Mouse (Mus musculus) spleen, adult 2 months (tissue): ENCODE measurements around the gene Hist1h4h. TPM values are rescaled to one million over a fixed set of nuclear protein-coding genes. Genes with fewer than 3 reads are reported as not detected.

Experiments
- DNase-seq, 2 experiments: peaks; one replicate each; pipeline versions ENCODE4 v3.0.0 to v3.0.0-alpha.2; 2012 to 2021; ENCODE audit warnings: low spot score in 2 of 2, low read depth in 1 of 2
- H3K27ac ChIP-seq: fragments of 200-500 bp; 2 replicates; pipeline ENCODE4 v1.5.1; 2012; ENCODE audit warnings: low read length, inconsistent platforms; ENCODE audit not compliant: insufficient read depth
- H3K27me3 ChIP-seq: fragments of 200-500 bp; 2 replicates; pipeline ENCODE4 v1.6.1; 2012; ENCODE audit warnings: mild to moderate bottlenecking, moderate library complexity, low read length, inconsistent platforms; ENCODE audit not compliant: control insufficient read depth, insufficient read depth
- H3K36me3 ChIP-seq: fragments of 200-500 bp; 2 replicates; pipeline ENCODE4 v1.6.1; 2012; ENCODE audit warnings: mild to moderate bottlenecking, low read length, inconsistent platforms; ENCODE audit not compliant: control insufficient read depth, insufficient read depth
- H3K4me1 ChIP-seq: fragments of 200-500 bp; 2 replicates; pipeline ENCODE4 v1.6.1; 2011; ENCODE audit warnings: inconsistent platforms; ENCODE audit not compliant: control insufficient read depth, insufficient read depth, insufficient read length
- H3K4me3 ChIP-seq: fragments of 200-500 bp; 2 replicates; pipeline ENCODE4 v1.5.1; 2011; ENCODE audit warnings: mild to moderate bottlenecking, inconsistent platforms; ENCODE audit not compliant: insufficient read depth, insufficient read length; ENCODE audit errors: extremely low read depth
- CTCF ChIP-seq: fragments of 200-500 bp; IDR thresholded peaks from 2 replicates; pipeline ENCODE4 v1.5.1; 2011; ENCODE audit warnings: mild to moderate bottlenecking, inconsistent platforms; ENCODE audit not compliant: insufficient read depth, insufficient read length, insufficient replicate concordance; ENCODE audit errors: extremely low read depth
- POLR2A ChIP-seq: fragments of 200-500 bp; IDR thresholded peaks from 2 replicates; pipeline ENCODE4 v1.6.1; 2011; ENCODE audit warnings: low read depth, low read length, inconsistent platforms
- WGBS: fragments of 180-500 bp; shearing (Covaris S2); methylation state at CpG from one replicate; pipeline ENCODE4 v1.1.7; 2018; 5-methylcytosine and 5-hydroxymethylcytosine counted together
- polyA plus RNA-seq: library from polyadenylated mRNA; depleted of rRNA; stranded (reverse); fragments of >200 nt; gene quantifications from 2 replicates; pipeline ENCODE4 v1.2.3, GENCODE M21; 2012; rRNA removed

Gene Hist1h4h
- polyA plus RNA-seq, 1 experiment, result 26.5 TPM

DNA sequence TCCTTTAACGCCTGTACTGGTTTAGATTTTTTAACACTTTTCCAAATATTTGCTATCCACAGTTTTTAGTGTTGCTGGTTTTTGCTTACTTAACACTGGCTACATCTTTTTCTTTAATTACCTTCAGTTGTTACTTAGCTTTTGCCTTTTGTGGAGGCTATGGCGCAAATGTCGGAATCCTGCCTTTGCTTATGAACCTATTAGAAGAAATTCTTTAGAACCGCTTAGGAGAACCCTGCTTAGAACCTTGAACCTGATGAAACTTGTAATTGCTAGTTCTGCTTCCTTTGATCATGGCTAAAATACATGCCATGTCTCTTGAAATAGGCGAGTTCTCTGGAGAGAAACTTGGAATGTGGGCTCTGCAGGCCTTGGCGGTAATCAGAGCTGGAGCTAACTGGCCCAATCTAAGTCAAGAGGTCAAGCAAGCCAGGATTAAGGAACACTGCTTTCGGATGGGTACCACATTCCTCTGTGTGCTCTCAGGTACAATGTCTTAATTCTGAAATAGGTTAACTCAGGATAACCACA lies 45.6 kb downstream of the Hist1h4h start:
- Histone ChIP-seq H3K27me3 (no peaks in the 10 kb centered on the region), H3K27ac (peak overlapping the region; percentile 21; the same call in 1 of the 2 replicates), H3K4me3 (peak overlapping the region; percentile 28), H3K4me1 (peaks cover 2% of the 10 kb centered on the region; the same call in 1 of the 2 replicates), H3K36me3 (no peaks in the 10 kb centered on the region)
- 49% methylated on average over 7 of the region's 7 CpGs for WGBS
- no peak for DNase-seq
- no peak for TF ChIP-seq CTCF
- no peak for TF ChIP-seq POLR2A

DNA sequence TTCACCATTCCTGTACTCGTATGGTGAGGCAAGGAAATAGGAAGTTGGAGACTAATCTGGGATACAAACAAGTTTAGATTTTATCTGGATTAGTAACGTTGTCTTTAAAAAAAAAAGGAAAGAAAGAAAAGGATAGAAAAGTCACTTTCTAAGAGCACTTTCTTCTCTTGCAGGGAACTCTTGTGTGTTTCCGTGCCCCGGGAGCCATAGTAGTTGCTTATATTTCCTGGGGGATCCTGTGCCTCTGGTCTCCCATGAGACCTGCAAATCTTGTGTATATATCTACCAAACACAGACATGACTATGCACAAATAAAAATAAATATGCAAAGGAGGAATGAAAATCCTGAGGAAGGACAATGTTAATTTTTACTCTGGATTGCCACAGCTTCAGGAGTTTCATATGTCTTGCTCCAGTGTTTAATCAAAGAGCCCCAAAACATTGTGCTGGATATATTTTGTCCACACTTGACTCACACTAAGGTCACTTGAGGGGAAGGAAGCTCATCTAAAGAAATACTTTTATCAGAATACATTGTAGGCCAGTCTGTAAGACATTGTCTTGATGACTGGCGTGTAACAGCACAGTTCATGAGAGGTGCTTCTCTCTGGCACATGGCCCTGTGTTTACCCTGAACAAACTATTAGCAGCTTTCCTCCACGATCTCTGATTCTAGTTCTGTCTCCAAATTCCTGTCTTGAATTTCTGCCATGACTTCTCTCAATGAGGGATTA lies 46.2 kb downstream of the Hist1h4h start:
- Histone ChIP-seq H3K27ac (no peak overlapping the region), H3K4me3 (no peak overlapping the region; the same call in 1 of the 2 replicates)
- no peak for TF ChIP-seq POLR2A
- TF ChIP-seq CTCF, result no peak

GRCm38 (mm10) chr13:23577835-23578234 lies 47.0 kb downstream of the Hist1h4h start:
- no peak overlapping the region; the same call in 1 of the 2 replicates for H3K4me3 ChIP-seq
- no peak for DNase-seq
- peaks cover 2% of the 10 kb centered on the region; the same call in 1 of the 2 replicates for H3K4me1 ChIP-seq
- H3K27ac ChIP-seq, result no peak overlapping the region
- no peaks in the 10 kb centered on the region for H3K36me3 ChIP-seq
- H3K27me3 ChIP-seq, result no peaks in the 10 kb centered on the region
- TF ChIP-seq POLR2A (no peak), CTCF (no peak)
- 100% methylated on average over 1 of the region's 1 CpGs for WGBS

More for the DNA sequence above, 46.2 kb downstream of the Hist1h4h start:
- H3K36me3 ChIP-seq, result no peaks in the 10 kb centered on the region
- no peak for DNase-seq
- 59% methylated on average over 6 of the region's 6 CpGs for WGBS
- no peaks in the 10 kb centered on the region for H3K27me3 ChIP-seq
- peaks cover 2% of the 10 kb centered on the region; the same call in 1 of the 2 replicates for H3K4me1 ChIP-seq

Other genes with a start within 250 kb of the Hist1h4h start
- gene Zfp322a, start 161.8 kb upstream of the Hist1h4h start, polyA plus RNA-seq, result 0.70 and 0.90 TPM in 2 replicates
- 1.8 TPM in 2 replicates for gene Abt1, start 107.2 kb upstream of the Hist1h4h start, polyA plus RNA-seq
- gene Btn1a1, start 65.1 kb upstream of the Hist1h4h start, polyA plus RNA-seq, result 0.19 and 0.56 TPM in 2 replicates
- gene Btn2a2, start 42.2 kb upstream of the Hist1h4h start, polyA plus RNA-seq, result 0.04 TPM in 1 of 2 replicates, not detected in the other
- 733 and 772 TPM in 2 replicates for gene Hist1h2af, start 2.9 kb downstream of the Hist1h4h start, polyA plus RNA-seq
- 34.4 and 52.1 TPM in 2 replicates for gene Hist1h3g, start 4.4 kb downstream of the Hist1h4h start, polyA plus RNA-seq
- 4.9 and 8.4 TPM in 2 replicates for gene Hist1h2bh, start 12.3 kb downstream of the Hist1h4h start, polyA plus RNA-seq
- 10.2 and 16.1 TPM in 2 replicates for gene Hist1h3f, start 13.0 kb downstream of the Hist1h4h start, polyA plus RNA-seq
- 24.8 and 33.8 TPM in 2 replicates for gene Hist1h4f, start 20.6 kb downstream of the Hist1h4h start, polyA plus RNA-seq
- gene Hist1h1d, start 22.2 kb downstream of the Hist1h4h start, polyA plus RNA-seq, result 0.30 and 0.39 TPM in 2 replicates
- 36.8 and 50.5 TPM in 2 replicates for gene Hist1h3e, start 31.3 kb downstream of the Hist1h4h start, polyA plus RNA-seq
- gene Hist1h2ae, start 40.2 kb downstream of the Hist1h4h start, polyA plus RNA-seq, result 15.5 and 23.4 TPM in 2 replicates
- gene Hist1h2bg, start 40.3 kb downstream of the Hist1h4h start, polyA plus RNA-seq, result 57.5 and 66.9 TPM in 2 replicates
- 26.2 and 28.3 TPM in 2 replicates for gene Hist1h2bf, start 43.1 kb downstream of the Hist1h4h start, polyA plus RNA-seq
- 12.2 and 23.2 TPM in 2 replicates for gene Hist1h2ad, start 43.3 kb downstream of the Hist1h4h start, polyA plus RNA-seq
- 20.9 and 27.9 TPM in 2 replicates for gene Hist1h3d, start 44.7 kb downstream of the Hist1h4h start, polyA plus RNA-seq
- gene Hist1h4d, start 50.5 kb downstream of the Hist1h4h start, polyA plus RNA-seq, result 19.1 and 20.9 TPM in 2 replicates
- 2.8 and 3.8 TPM in 2 replicates for gene Hist1h2be, start 90.1 kb downstream of the Hist1h4h start, polyA plus RNA-seq
- 2.9 and 3.7 TPM in 2 replicates for gene Hist1h1e, start 91.5 kb downstream of the Hist1h4h start, polyA plus RNA-seq
- gene Hist1h2ac, start 152.9 kb downstream of the Hist1h4h start, polyA plus RNA-seq, result 1.2 and 2.0 TPM in 2 replicates
- 41.8 and 44.4 TPM in 2 replicates for gene Hist1h2bc, start 153.1 kb downstream of the Hist1h4h start, polyA plus RNA-seq
- gene Hist1h1t, start 164.8 kb downstream of the Hist1h4h start, polyA plus RNA-seq, result not detected in 2 replicates
- 20.0 and 33.6 TPM in 2 replicates for gene Hist1h4c, start 167.4 kb downstream of the Hist1h4h start, polyA plus RNA-seq
- 20.7 and 26.1 TPM in 2 replicates for gene Hfe, start 179.8 kb downstream of the Hist1h4h start, polyA plus RNA-seq
- gene Hist1h1c, start 207.8 kb downstream of the Hist1h4h start, polyA plus RNA-seq, result 20.9 and 25.5 TPM in 2 replicates
- 35.9 and 50.3 TPM in 2 replicates for gene Hist1h3c, start 214.6 kb downstream of the Hist1h4h start, polyA plus RNA-seq
- gene Hist1h2bb, start 215.7 kb downstream of the Hist1h4h start, polyA plus RNA-seq, result 23.7 and 32.9 TPM in 2 replicates
- 28.4 and 40.3 TPM in 2 replicates for gene Hist1h2ab, start 220.1 kb downstream of the Hist1h4h start, polyA plus RNA-seq
- gene Hist1h3b, start 221.2 kb downstream of the Hist1h4h start, polyA plus RNA-seq, result 54.9 and 68.9 TPM in 2 replicates
- gene Hist1h4b, start 226.0 kb downstream of the Hist1h4h start, polyA plus RNA-seq, result 19.0 and 27.4 TPM in 2 replicates
- 16.1 and 29.5 TPM in 2 replicates for gene Hist1h4a, start 230.2 kb downstream of the Hist1h4h start, polyA plus RNA-seq
- gene Hist1h3a, start 231.3 kb downstream of the Hist1h4h start, polyA plus RNA-seq, result 38.4 and 54.1 TPM in 2 replicates
- 1.3 and 1.5 TPM in 2 replicates for gene Hist1h1a, start 232.6 kb downstream of the Hist1h4h start, polyA plus RNA-seq
- not detected in 2 replicates for gene Trim38, start 238.9 kb downstream of the Hist1h4h start, polyA plus RNA-seq